In the genomic region with DNA sequence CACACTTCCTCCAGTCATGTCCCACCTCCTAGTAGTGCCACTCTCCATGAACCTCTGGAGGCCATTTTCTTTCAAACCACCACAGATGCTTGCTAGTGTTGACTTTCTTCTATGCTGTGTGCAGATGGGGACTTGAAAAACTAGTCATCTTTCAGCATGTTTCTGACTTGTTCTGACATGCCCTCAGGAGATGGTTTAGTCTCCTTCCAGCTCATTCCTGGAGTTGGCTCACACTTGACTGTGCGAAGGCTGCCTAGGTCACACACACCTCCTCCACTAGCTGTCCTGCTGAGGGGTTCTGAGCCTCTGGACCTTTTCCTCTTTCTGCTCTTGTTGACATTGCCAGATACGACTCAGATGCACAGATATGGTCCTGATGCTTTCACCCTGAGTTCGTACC, we compare ENCODE assay signal across 31 mouse cellular contexts.
"Had no signal": no experiment of that assay in that cellular context is flagged by ENCODE, and none has a peak within 500 bp of the region (broad histone marks: within the 10 kb centered on the region; RNA-seq: fewer than 3 reads in every experiment).

No protein-coding gene starts in this region.

- H3K4me1 ChIP-seq: limb, embryonic 10.5 days; liver, embryonic 12.5 days; liver, embryonic 13.5 days; liver, embryonic 15.5 days; megakaryocyte, embryonic 14.5 days; midbrain, embryonic 12.5 days; midbrain, embryonic 15.5 days had no signal

- H3K4me2 ChIP-seq: limb, embryonic 12.5 days; limb, embryonic 13.5 days; limb, embryonic 15.5 days; liver, embryonic 11.5 days; liver, embryonic 12.5 days; liver, embryonic 13.5 days; liver, embryonic 15.5 days; lung, embryonic 14.5 days; lung, embryonic 15.5 days; midbrain, embryonic 11.5 days; midbrain, embryonic 12.5 days; midbrain, embryonic 13.5 days; midbrain, embryonic 15.5 days had no signal

- H3K9ac ChIP-seq: limb, embryonic 12.5 days; limb, embryonic 13.5 days; limb, embryonic 15.5 days; liver, embryonic 12.5 days; liver, embryonic 13.5 days; liver, embryonic 14.5 days; liver, embryonic 15.5 days; liver, postnatal 0 days; lung, embryonic 14.5 days; lung, embryonic 15.5 days; midbrain, embryonic 12.5 days; midbrain, embryonic 13.5 days; midbrain, embryonic 15.5 days had no signal

- H3K4me3 ChIP-seq: limb, embryonic 10.5 days; limb, embryonic 12.5 days; limb, embryonic 13.5 days; limb, embryonic 15.5 days; liver, embryonic 12.5 days; liver, embryonic 13.5 days; liver, embryonic 15.5 days; lung, embryonic 15.5 days; megakaryocyte, embryonic 14.5 days; midbrain, embryonic 10.5 days; midbrain, embryonic 12.5 days; midbrain, embryonic 13.5 days; midbrain, embryonic 15.5 days; myocyte had no signal

- H3K27me3 ChIP-seq: limb, embryonic 12.5 days; limb, embryonic 13.5 days; limb, embryonic 15.5 days; liver, embryonic 12.5 days; liver, embryonic 13.5 days; liver, embryonic 15.5 days; lung, embryonic 15.5 days; megakaryocyte, embryonic 14.5 days; midbrain, embryonic 12.5 days; midbrain, embryonic 15.5 days had no signal

- H3K27ac ChIP-seq: limb, embryonic 10.5 days; limb, embryonic 12.5 days; limb, embryonic 13.5 days; limb, embryonic 15.5 days; liver, embryonic 12.5 days; liver, embryonic 13.5 days; liver, embryonic 14.5 days; liver, embryonic 15.5 days; lung, embryonic 15.5 days; macrophage; midbrain, embryonic 10.5 days; midbrain, embryonic 12.5 days; midbrain, embryonic 13.5 days; midbrain, embryonic 15.5 days had no signal

- H3K36me3 ChIP-seq: limb, embryonic 10.5 days; limb, embryonic 12.5 days; limb, embryonic 13.5 days; limb, embryonic 15.5 days; liver, embryonic 12.5 days; liver, embryonic 13.5 days; liver, embryonic 15.5 days; lung, embryonic 15.5 days; midbrain, embryonic 10.5 days; midbrain, embryonic 12.5 days; midbrain, embryonic 13.5 days; midbrain, embryonic 15.5 days had no signal

- ATAC-seq: liver, embryonic 12.5 days; liver, postnatal 0 days; lung, postnatal 0 days; midbrain, embryonic 13.5 days; midbrain, embryonic 15.5 days; midbrain, embryonic 16.5 days had no signal

- DNase-seq: left cerebral cortex, postnatal 4 days; liver; liver, embryonic 13.5 days; liver, postnatal 0 days; lung, adult 18-20 months; lung, adult 2 months; lung, embryonic 14.5 days; lung, postnatal 10 days; lung, postnatal 14 days; lung, postnatal 36 days; lung, postnatal 4 days; midbrain, embryonic 14.5 days had no signal

- H3K9me3 ChIP-seq: limb, embryonic 10.5 days; limb, embryonic 12.5 days; limb, embryonic 13.5 days; limb, embryonic 15.5 days; liver, embryonic 12.5 days; liver, embryonic 13.5 days; liver, embryonic 15.5 days; lung, embryonic 15.5 days; midbrain, embryonic 10.5 days; midbrain, embryonic 12.5 days; midbrain, embryonic 13.5 days; midbrain, embryonic 15.5 days had no signal
